ENCODE assay signal across 18 mouse cellular contexts in genomic region chr4:44939576-44940249, GRCm38 (mm10).
"Had no signal": no experiment of that assay in that cellular context is flagged by ENCODE, and none has a peak within 500 bp of the region (broad histone marks: within the 10 kb centered on the region; RNA-seq: fewer than 3 reads in every experiment).

No protein-coding gene starts in this region.

- H3K9ac ChIP-seq: liver, embryonic 12.5 days; lung, embryonic 15.5 days; midbrain, embryonic 15.5 days; neural tube, embryonic 12.5 days; stomach, embryonic 15.5 days had no signal

- H3K4me1 ChIP-seq: limb, embryonic 10.5 days; lung, embryonic 15.5 days; midbrain, embryonic 15.5 days; neural tube, embryonic 12.5 days; stomach, embryonic 15.5 days had no signal

- H3K27me3 ChIP-seq: lung, embryonic 15.5 days; midbrain, embryonic 15.5 days; neural tube, embryonic 12.5 days; stomach, embryonic 15.5 days had no signal

- ATAC-seq: intestine, postnatal 0 days; liver, embryonic 12.5 days; midbrain, embryonic 15.5 days had no signal

- H3K27ac ChIP-seq: layer of hippocampus, adult 2 months; limb, embryonic 10.5 days; liver, embryonic 12.5 days; lung, embryonic 15.5 days; macrophage; midbrain, embryonic 15.5 days; neural tube, embryonic 12.5 days; stomach, embryonic 15.5 days had no signal

- H3K4me2 ChIP-seq: liver, embryonic 12.5 days; lung, embryonic 15.5 days; midbrain, embryonic 11.5 days; midbrain, embryonic 15.5 days; neural tube, embryonic 12.5 days; stomach, embryonic 15.5 days had no signal

- DNase-seq: kidney, adult 8-10 months; kidney, postnatal 36 days; lung, postnatal 14 days; retina, postnatal 1 day; right cerebral cortex, postnatal 4 days; thymus, adult 2 months; thymus, postnatal 36 days had no signal

- H3K9me3 ChIP-seq: limb, embryonic 10.5 days; liver, embryonic 12.5 days; lung, embryonic 15.5 days; megakaryocyte, embryonic 14.5 days; midbrain, embryonic 15.5 days; neural tube, embryonic 12.5 days; stomach, embryonic 15.5 days had no signal

- H3K36me3 ChIP-seq: limb, embryonic 10.5 days; liver, embryonic 12.5 days; lung, embryonic 15.5 days; midbrain, embryonic 15.5 days; neural tube, embryonic 12.5 days; stomach, embryonic 15.5 days had no signal

- H3K4me3 ChIP-seq: layer of hippocampus, adult 2 months; limb, embryonic 10.5 days; liver, embryonic 12.5 days; lung, embryonic 15.5 days; megakaryocyte, embryonic 14.5 days; midbrain, embryonic 15.5 days; neural tube, embryonic 12.5 days; stomach, embryonic 15.5 days had no signal
